ENCODE assay signal across 18 mouse cellular contexts in the genomic region with DNA sequence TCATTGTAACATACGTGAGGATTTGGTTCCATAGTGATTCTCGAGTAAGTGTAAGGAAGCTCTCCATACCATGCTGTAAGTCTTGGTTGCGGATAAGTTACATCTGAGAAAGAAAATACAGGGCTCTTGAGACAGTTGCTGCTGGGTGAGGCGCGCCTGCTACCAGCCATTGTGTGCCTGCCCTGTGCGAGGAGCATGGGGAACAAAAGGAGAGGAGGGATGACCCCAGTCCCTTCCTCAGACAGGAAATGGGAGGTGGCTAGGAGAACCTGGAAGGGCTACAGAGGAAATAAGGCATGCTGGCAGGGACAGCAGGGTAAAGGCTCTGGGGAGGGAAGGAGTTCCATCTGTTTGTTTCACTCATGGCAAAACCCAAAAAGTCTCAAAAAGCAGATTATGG. TPM values are rescaled to one million over a fixed set of nuclear protein-coding genes. Genes with fewer than 3 reads are reported as not detected.
DNase-seq lines count a peak whose midpoint lies in the region; ATAC-seq and TF ChIP-seq lines count a peak whose summit lies in the region.
"Had no signal": no experiment of that assay in that cellular context is flagged by ENCODE, and none has a peak within 500 bp of the region (broad histone marks: within the 10 kb centered on the region; RNA-seq: fewer than 3 reads in every experiment).

No protein-coding gene starts in this region.

- H3K4me1 ChIP-seq in heart, embryonic 12.5 days (replicated peaks) = no peaks in the 10 kb centered on the region
- H3K4me1 ChIP-seq in ES-Bruce4 (ENCODE audit: control insufficient read depth, insufficient read depth, low read length) = peaks cover 2% of the 10 kb centered on the region
- peaks cover 2% of the 10 kb centered on the region; the same call in 1 of the 2 replicates for H3K4me1 ChIP-seq in kidney, adult 2 months (ENCODE audit: control insufficient read depth, insufficient read depth, low read length)
- H3K4me1 ChIP-seq: forebrain, embryonic 10.5 days; neural tube, embryonic 12.5 days had no signal

- ATAC-seq in heart, embryonic 12.5 days (ENCODE audit: insufficient number of reproducible peaks, low FRiP score) = 0 out of 2 replicates have a peak, but pooled peaks have one; percentile 42

- WGBS in heart, embryonic 12.5 days = 76% methylated on average over 6 of the region's 6 CpGs
- 69% methylated on average over 6 of the region's 6 CpGs for WGBS in kidney, adult 2 months

- DNase-seq in heart, adult 9 months (ENCODE audit: low spot score in 2 of 2) = no peak
- DNase-seq in kidney, adult 2 months = peak; percentile 65
- peak; percentile 13 to 37 for DNase-seq in kidney, postnatal 4 days
- no peak for DNase-seq in cerebellum, adult 11-12 months
- DNase-seq in thymus, postnatal 14 days = no peak
- DNase-seq in embryo, embryonic 11 days = no peak
- DNase-seq: B cell, adult 2 months; cerebellum, postnatal 14 days; liver had no signal

- H3K4me2 ChIP-seq in heart, embryonic 12.5 days = no peak overlapping the region
- H3K4me2 ChIP-seq: neural tube, embryonic 12.5 days had no signal

- no peak overlapping the region for H3K9ac ChIP-seq in heart, embryonic 12.5 days
- no peak overlapping the region for H3K9ac ChIP-seq in ES-Bruce4 (ENCODE audit: low read depth, poor library complexity, severe bottlenecking)
- H3K9ac ChIP-seq: neural tube, embryonic 12.5 days had no signal

- no peak for TF ChIP-seq CTCF in ES-Bruce4 (IDR thresholded peaks at IDR 0.05; ENCODE audit: low read depth, low read length)
- TF ChIP-seq CTCF in kidney, adult 2 months (conservative IDR thresholded peaks at IDR 0.05; ENCODE audit: insufficient read depth, insufficient read length, low read depth, low read length) = no peak

- no peak overlapping the region for H3K4me3 ChIP-seq in heart, embryonic 12.5 days
- H3K4me3 ChIP-seq in ES-Bruce4 (ENCODE audit: low read depth, low read length) = no peak overlapping the region
- H3K4me3 ChIP-seq in kidney, adult 2 months (ENCODE audit: insufficient read depth, low read depth, low read length) = no peak overlapping the region
- H3K4me3 ChIP-seq: forebrain, embryonic 10.5 days; neural tube, embryonic 12.5 days had no signal

- H3K9me3 ChIP-seq in heart, embryonic 12.5 days (replicated peaks) = no peaks in the 10 kb centered on the region
- no peaks in the 10 kb centered on the region for H3K9me3 ChIP-seq in ES-Bruce4 (replicated peaks; ENCODE audit: control insufficient read depth, insufficient read depth, low read length, poor library complexity, severe bottlenecking)
- H3K9me3 ChIP-seq: forebrain, embryonic 10.5 days; neural tube, embryonic 12.5 days had no signal

- TF ChIP-seq EP300 in ES-Bruce4 (IDR thresholded peaks at IDR 0.05; ENCODE audit: insufficient read depth, low read depth, low read length) = no peak

- H3K27ac ChIP-seq in heart, embryonic 12.5 days (ENCODE audit: poor library complexity, severe bottlenecking) = no peak overlapping the region
- H3K27ac ChIP-seq in ES-Bruce4 (ENCODE audit: insufficient read depth, low read length) = peak overlapping the region; percentile 75
- H3K27ac ChIP-seq in kidney, adult 2 months (ENCODE audit: insufficient read depth, low read depth, low read length) = peak overlapping the region; percentile 72; the same call in 1 of the 2 replicates
- H3K27ac ChIP-seq: forebrain, embryonic 10.5 days; neural tube, embryonic 12.5 days had no signal

- peaks cover 83% of the 10 kb centered on the region for H3K36me3 ChIP-seq in heart, embryonic 12.5 days
- peaks cover 23% of the 10 kb centered on the region for H3K36me3 ChIP-seq in ES-Bruce4 (ENCODE audit: control insufficient read depth, insufficient read depth, low read length, poor library complexity, severe bottlenecking)
- peaks cover 6% of the 10 kb centered on the region for H3K36me3 ChIP-seq in kidney, adult 2 months (ENCODE audit: control insufficient read depth, insufficient read depth, low read length)

- TF ChIP-seq POLR2A in ES-Bruce4 (IDR thresholded peaks at IDR 0.05; ENCODE audit: insufficient read depth, low read length) = no peak
- TF ChIP-seq POLR2A in kidney, adult 2 months (IDR thresholded peaks at IDR 0.05; ENCODE audit: low read depth, low read length) = no peak

- no peaks in the 10 kb centered on the region for H3K27me3 ChIP-seq in heart, embryonic 12.5 days (replicated peaks)
- no peaks in the 10 kb centered on the region for H3K27me3 ChIP-seq in ES-Bruce4 (ENCODE audit: control insufficient read depth, insufficient read depth, low read length, poor library complexity, severe bottlenecking)
- no peaks in the 10 kb centered on the region for H3K27me3 ChIP-seq in kidney, adult 2 months (replicated peaks; ENCODE audit: control insufficient read depth, insufficient read depth, low read length)
- H3K27me3 ChIP-seq: neural tube, embryonic 12.5 days had no signal

RNA-seq across cellular contexts. Expression of gene Gm27027, which starts 5.3 kb away (rescaled TPM):
- not detected in 2 replicates for polyA plus RNA-seq in heart, embryonic 12.5 days (2016; fragmentation: Nextera tagmentation; extraction: Ambion mirVana)
- polyA plus RNA-seq in ES-Bruce4 (2011; ENCODE audit: insufficient read depth, insufficient read length, low read depth, missing spikeins) = not detected in 2 replicates
- not detected in 2 replicates for polyA plus RNA-seq in kidney, adult 2 months (2012; rRNA removed)
- polyA plus RNA-seq: embryonic facial prominence, embryonic 11.5 days; forebrain, embryonic 10.5 days; gonadal fat pad, adult 2 months; intestine, embryonic 14.5 days; midbrain, postnatal 0 days; neural tube, embryonic 12.5 days; thymus, postnatal 0 days had no signal

RNA-seq across cellular contexts. Expression of gene Alkbh3, which starts 9.2 kb away (rescaled TPM):
- polyA plus RNA-seq in heart, embryonic 12.5 days (2016; fragmentation: Nextera tagmentation; extraction: Ambion mirVana) = 60.3 and 63.1 TPM in 2 replicates
- 31.3 and 35.7 TPM in 2 replicates for polyA plus RNA-seq in ES-Bruce4 (2011; ENCODE audit: insufficient read depth, insufficient read length, low read depth, missing spikeins)
- 59.8 and 62.3 TPM in 2 replicates for polyA plus RNA-seq in kidney, adult 2 months (2012; rRNA removed)

RNA-seq across cellular contexts. Expression of gene Gm13889, which starts 44.4 kb away (rescaled TPM):
- polyA plus RNA-seq in heart, embryonic 12.5 days (2016; fragmentation: Nextera tagmentation; extraction: Ambion mirVana) = 5.9 and 6.9 TPM in 2 replicates
- 0.49 TPM in 1 of 2 replicates, not detected in the other for polyA plus RNA-seq in ES-Bruce4 (2011; ENCODE audit: insufficient read depth, insufficient read length, low read depth, missing spikeins)
- 12.2 and 14.9 TPM in 2 replicates for polyA plus RNA-seq in kidney, adult 2 months (2012; rRNA removed)

Comparison
In these comparisons a context has a peak if more than half of its experiments do, and no peak if none do; other contexts are left out.
1. DNase-seq: peak in kidney, adult 2 months (single experiment) and kidney, postnatal 4 days (2 of 2); none in heart, adult 9 months (0 of 2), cerebellum, adult 11-12 months (single experiment), thymus, postnatal 14 days (single experiment) and embryo, embryonic 11 days (single experiment).